Mouse (Mus musculus): ENCODE measurements around the gene Atf4.

Gene Atf4

GRCm38 (mm10) chr15:80280646-80281045 is 25.7 kb downstream of the Atf4 start:
- DNase-seq (ENCODE audit: low spot score in 2 of 2), result no peak

- DNase-seq (ENCODE audit: low spot score in 2 of 2), result peak in 1 of 2 experiments; percentile 39
Measured at GRCm38 (mm10) chr15:80286851-80287415, 31.9 kb downstream of the Atf4 start, which contains the start of gene Cacna1i. TSS of gene Cacna1i (plus strand) at chr15:80287238.

GRCm38 (mm10) chr15:80288036-80288435 is 33.1 kb downstream of the Atf4 start:
- no peak for DNase-seq (ENCODE audit: low spot score in 2 of 2)

- peak; percentile 68 to 71 for DNase-seq (ENCODE audit: low spot score in 2 of 2)
Measured at GRCm38 (mm10) chr15:80289436-80289835, 34.5 kb downstream of the Atf4 start.

- no peak for DNase-seq (ENCODE audit: low spot score in 2 of 2)
Measured at GRCm38 (mm10) chr15:80297146-80297545, 42.2 kb downstream of the Atf4 start.

GRCm38 (mm10) chr15:80303779-80304178 is 48.8 kb downstream of the Atf4 start:
- no peak for DNase-seq (ENCODE audit: low spot score in 2 of 2)

GRCm38 (mm10) chr15:80304188-80304587 is 49.2 kb downstream of the Atf4 start:
- DNase-seq (ENCODE audit: low spot score in 2 of 2), result no peak

GRCm38 (mm10) chr15:80306146-80306545 is 51.2 kb downstream of the Atf4 start:
- no peak for DNase-seq (ENCODE audit: low spot score in 2 of 2)
